ENCODE assay signal across 8 mouse cellular contexts in the genomic region with DNA sequence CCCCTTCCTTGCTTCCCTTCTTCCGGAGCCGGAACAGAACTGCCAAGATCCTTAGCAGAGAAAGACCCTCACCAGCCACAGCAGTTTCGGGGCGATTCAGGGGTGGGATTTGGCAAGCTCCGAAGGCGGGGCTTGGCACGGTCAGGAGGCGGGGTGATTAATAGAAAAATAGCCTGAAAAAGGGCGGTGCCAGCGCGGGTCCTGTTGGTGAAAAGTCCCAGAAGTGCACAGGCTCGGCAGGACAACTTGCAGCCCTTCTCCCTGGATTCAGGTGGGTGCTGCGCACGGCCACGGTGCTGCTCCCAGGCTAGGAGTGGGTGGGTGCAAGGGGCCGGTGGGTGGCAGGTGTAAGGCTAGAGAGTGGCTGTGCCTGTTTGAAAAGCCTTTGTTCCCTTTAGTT. TPM values are rescaled to one million over a fixed set of nuclear protein-coding genes. Genes with fewer than 3 reads are reported as not detected.
A peak's percentile ranks its signal among the peaks of the same experiment; 100 is the strongest.
DNase-seq lines count a peak whose midpoint lies in the region; ATAC-seq lines count a peak whose summit lies in the region.

No protein-coding gene starts in this region.

- no peaks in the 10 kb centered on the region for H3K27me3 ChIP-seq in embryonic facial prominence, embryonic 10.5 days (replicated peaks; ENCODE audit: low read depth, poor library complexity, severe bottlenecking)
- H3K27me3 ChIP-seq in heart, embryonic 10.5 days (ENCODE audit: insufficient read depth, poor library complexity, severe bottlenecking): no peaks in the 10 kb centered on the region
- no peaks in the 10 kb centered on the region for H3K27me3 ChIP-seq in kidney, embryonic 14.5 days (ENCODE audit: control insufficient read depth, insufficient read depth, low read length)

- H3K4me2 ChIP-seq in kidney, embryonic 14.5 days (replicated peaks; ENCODE audit: low read depth, low read length): peak overlapping the region; percentile 56

- peak; percentile 91 for ATAC-seq in kidney, embryonic 14.5 days (ENCODE audit: low FRiP score, low TSS enrichment)

- H3K27ac ChIP-seq in embryonic facial prominence, embryonic 10.5 days (replicated peaks): peak overlapping the region; percentile 69
- H3K27ac ChIP-seq in heart, embryonic 10.5 days: peak overlapping the region; percentile 82
- H3K27ac ChIP-seq in kidney, embryonic 14.5 days (ENCODE audit: low read depth, low read length): peak overlapping the region; percentile 69; the same call in 1 of the 2 replicates

- peak; percentile 69 to 80 for DNase-seq in adrenal gland, adult 18-20 months (ENCODE audit: low spot score in 2 of 2)
- DNase-seq in embryonic facial prominence, embryonic 10.5 days (ENCODE audit: low spot score): peak; percentile 83
- no peak for DNase-seq in heart, embryonic 10.5 days (ENCODE audit: low spot score)
- peak; percentile 76 for DNase-seq in lung, postnatal 14 days
- peak; percentile 72 for DNase-seq in retina, embryonic 14.5 days (ENCODE audit: low spot score)
- no peak for DNase-seq in left cerebral cortex, adult 18-20 months (ENCODE audit: low spot score in 2 of 2)
- DNase-seq in cerebellum, adult 9-11 months: no peak

- H3K4me3 ChIP-seq in embryonic facial prominence, embryonic 10.5 days: peak overlapping the region; percentile 57
- H3K4me3 ChIP-seq in heart, embryonic 10.5 days: peak overlapping the region; percentile 66
- H3K4me3 ChIP-seq in kidney, embryonic 14.5 days (ENCODE audit: low read length): peak overlapping the region; percentile 47

- H3K9ac ChIP-seq in kidney, embryonic 14.5 days (ENCODE audit: low read depth, low read length): peak overlapping the region; percentile 50

- no peaks in the 10 kb centered on the region for H3K9me3 ChIP-seq in embryonic facial prominence, embryonic 10.5 days
- no peaks in the 10 kb centered on the region for H3K9me3 ChIP-seq in heart, embryonic 10.5 days
- no peaks in the 10 kb centered on the region for H3K9me3 ChIP-seq in kidney, embryonic 14.5 days (ENCODE audit: control insufficient read depth, low read length)

- H3K36me3 ChIP-seq in embryonic facial prominence, embryonic 10.5 days (replicated peaks): no peaks in the 10 kb centered on the region
- no peaks in the 10 kb centered on the region for H3K36me3 ChIP-seq in heart, embryonic 10.5 days
- no peaks in the 10 kb centered on the region for H3K36me3 ChIP-seq in kidney, embryonic 14.5 days (ENCODE audit: control insufficient read depth, insufficient read depth, low read length)

- H3K4me1 ChIP-seq in embryonic facial prominence, embryonic 10.5 days: peaks cover 37% of the 10 kb centered on the region
- H3K4me1 ChIP-seq in heart, embryonic 10.5 days: no peaks in the 10 kb centered on the region
- H3K4me1 ChIP-seq in kidney, embryonic 14.5 days (ENCODE audit: control insufficient read depth, insufficient read depth, low read length): peaks cover 18% of the 10 kb centered on the region; the same call in 1 of the 2 replicates

- under 1% methylated on average over 16 of the region's 16 CpGs for WGBS in embryonic facial prominence, embryonic 10.5 days
- 1% methylated on average over 16 of the region's 16 CpGs for WGBS in heart, embryonic 10.5 days
- WGBS in kidney, embryonic 14.5 days: 0% methylated on average over 16 of the region's 16 CpGs

RNA-seq across cellular contexts. Expression of a gene that starts 0.2 kb away (rescaled TPM):
- 1,000 to 10,000 TPM in 1 of 2 experiments, 100 to 1,000 TPM in 1; 920 to 2,379 TPM for total RNA-seq in adrenal gland, adult 18-20 months (2021)
- polyA plus RNA-seq in embryonic facial prominence, embryonic 10.5 days (2016; fragmentation: Nextera tagmentation; extraction: Ambion mirVana): 63.1 and 78.7 TPM in 2 replicates
- 49.6 and 58.8 TPM in 2 replicates for polyA plus RNA-seq in heart, embryonic 10.5 days (2016; fragmentation: Nextera tagmentation; extraction: Ambion mirVana)
- polyA plus RNA-seq in kidney, embryonic 14.5 days (2014; fragmentation: Nextera tagmentation; extraction: Ambion mirVana): 238 and 306 TPM in 2 replicates
- total RNA-seq in left cerebral cortex, adult 18-20 months (2021): 1 to 10 TPM; 6.8 to 9.6 TPM

Comparison
In these comparisons a context has a peak if more than half of its experiments do, and no peak if none do; other contexts are left out.
1. DNase-seq: peak in adrenal gland, adult 18-20 months (2 of 2), embryonic facial prominence, embryonic 10.5 days (single experiment), lung, postnatal 14 days (single experiment) and retina, embryonic 14.5 days (single experiment); none in heart, embryonic 10.5 days (single experiment), left cerebral cortex, adult 18-20 months (0 of 2) and cerebellum, adult 9-11 months (single experiment).
2. Peak in every context shown above with its lines, with median percentiles within 50 percentile points of each other: H3K27ac ChIP-seq and H3K4me3 ChIP-seq.